Mouse (Mus musculus): Measurements from ENCODE around the gene Tcte1. TPM values are rescaled to one million over a fixed set of nuclear protein-coding genes. Genes with fewer than 3 reads are reported as not detected.

Tcte1 gene
- polyA plus RNA-seq, 1 experiment, result not detected

- Histone ChIP-seq H3K4me1 (ENCODE audit: control insufficient read depth, insufficient read depth, low read length) (peaks cover 3% of the 10 kb centered on the region), H3K4me3 (ENCODE audit: insufficient read depth, low read length) (no peak overlapping the region), H3K27ac (ENCODE audit: insufficient read depth, low read depth, low read length) (no peak overlapping the region)
- TF ChIP-seq CTCF (IDR thresholded peaks at IDR 0.05; ENCODE audit: low read depth, low read length) (no peak), POLR2A (IDR thresholded peaks at IDR 0.05; ENCODE audit: borderline replicate concordance, low read depth, low read length) (no peak)
These were observed 12.4 kb upstream of the Tcte1 start for GRCm38 (mm10) chr17:45510871-45511270.

DNA sequence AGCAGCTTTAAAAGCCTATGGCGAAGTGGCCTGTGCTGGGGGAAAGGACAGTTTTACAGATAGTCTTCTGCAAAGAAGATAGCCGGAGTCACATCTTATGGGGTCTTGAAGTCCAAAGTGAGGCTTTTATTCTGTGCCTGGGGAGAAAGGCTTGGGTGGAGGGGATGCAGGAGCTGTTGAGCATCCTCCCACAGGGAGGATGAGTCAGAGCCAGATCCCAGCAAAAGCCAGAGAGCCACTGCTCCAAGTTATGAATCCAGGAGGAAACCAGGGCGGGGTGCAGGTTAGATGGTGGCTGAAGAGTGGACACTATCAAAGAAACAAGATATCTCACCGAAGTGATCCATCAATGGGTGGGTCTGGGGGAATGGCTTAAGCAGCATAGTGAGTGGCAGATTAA lies 11.5 kb upstream of the Tcte1 start:
- Histone ChIP-seq H3K4me1 (ENCODE audit: control insufficient read depth, insufficient read depth, low read length) (peaks cover 3% of the 10 kb centered on the region), H3K4me3 (ENCODE audit: insufficient read depth, low read length) (no peak overlapping the region), H3K27ac (ENCODE audit: insufficient read depth, low read depth, low read length) (no peak overlapping the region)
- TF ChIP-seq CTCF (IDR thresholded peaks at IDR 0.05; ENCODE audit: low read depth, low read length), result no peak
- TF ChIP-seq POLR2A (IDR thresholded peaks at IDR 0.05; ENCODE audit: borderline replicate concordance, low read depth, low read length), result no peak

DNA sequence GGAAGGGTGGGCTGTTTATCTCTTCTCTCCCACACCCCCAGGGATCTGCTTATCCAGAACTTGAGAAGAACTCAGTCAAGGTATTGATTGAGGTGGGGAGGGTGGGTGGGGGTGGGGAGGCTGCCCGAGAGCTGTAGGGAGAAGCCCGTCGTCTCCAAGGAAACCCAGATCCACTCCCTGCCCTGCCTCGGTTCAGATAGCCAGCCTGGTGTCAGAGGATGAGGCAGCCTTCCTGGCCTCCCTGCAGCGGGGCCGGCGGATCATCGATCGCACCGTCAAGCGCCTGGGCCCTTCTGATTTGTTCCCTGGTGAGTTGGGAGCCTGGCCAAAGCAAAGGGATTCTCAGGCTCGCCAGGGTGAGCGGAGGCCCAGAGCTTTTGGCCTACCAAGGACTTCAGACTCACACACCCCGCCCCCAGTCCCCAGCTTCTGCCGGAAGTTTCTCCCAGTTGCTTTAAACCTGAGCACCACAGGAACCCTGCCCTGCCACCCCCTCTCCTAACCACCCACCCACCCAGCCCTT lies 8.0 kb upstream of the Tcte1 start:
- Histone ChIP-seq H3K4me3 (ENCODE audit: insufficient read depth, low read length) (no peak overlapping the region), H3K27ac (ENCODE audit: insufficient read depth, low read depth, low read length) (no peak overlapping the region), H3K4me1 (ENCODE audit: control insufficient read depth, insufficient read depth, low read length) (no peaks in the 10 kb centered on the region)
- TF ChIP-seq CTCF (IDR thresholded peaks at IDR 0.05; ENCODE audit: low read depth, low read length) (no peak), POLR2A (IDR thresholded peaks at IDR 0.05; ENCODE audit: borderline replicate concordance, low read depth, low read length) (no peak)

GRCm38 (mm10) chr17:45515806-45516205 lies 7.4 kb upstream of the Tcte1 start:
- Histone ChIP-seq H3K4me3 (ENCODE audit: insufficient read depth, low read length) (no peak overlapping the region), H3K4me1 (ENCODE audit: control insufficient read depth, insufficient read depth, low read length) (no peaks in the 10 kb centered on the region), H3K27ac (ENCODE audit: insufficient read depth, low read depth, low read length) (no peak overlapping the region)
- TF ChIP-seq POLR2A (IDR thresholded peaks at IDR 0.05; ENCODE audit: borderline replicate concordance, low read depth, low read length), result no peak
- TF ChIP-seq CTCF (IDR thresholded peaks at IDR 0.05; ENCODE audit: low read depth, low read length), result no peak

- H3K27ac ChIP-seq (ENCODE audit: insufficient read depth, low read depth, low read length), result no peak overlapping the region
- no peaks in the 10 kb centered on the region for H3K4me1 ChIP-seq (ENCODE audit: control insufficient read depth, insufficient read depth, low read length)
- no peak overlapping the region for H3K4me3 ChIP-seq (ENCODE audit: insufficient read depth, low read length)
- TF ChIP-seq CTCF (IDR thresholded peaks at IDR 0.05; ENCODE audit: low read depth, low read length), result peak; percentile 71
- TF ChIP-seq POLR2A (IDR thresholded peaks at IDR 0.05; ENCODE audit: borderline replicate concordance, low read depth, low read length), result no peak
These were observed 6.7 kb upstream of the Tcte1 start for GRCm38 (mm10) chr17:45516488-45516887.

- TF ChIP-seq POLR2A (IDR thresholded peaks at IDR 0.05; ENCODE audit: borderline replicate concordance, low read depth, low read length), result no peak
- TF ChIP-seq CTCF (IDR thresholded peaks at IDR 0.05; ENCODE audit: low read depth, low read length), result no peak
- no peak overlapping the region for H3K4me3 ChIP-seq (ENCODE audit: insufficient read depth, low read length)
- H3K27ac ChIP-seq (ENCODE audit: insufficient read depth, low read depth, low read length), result no peak overlapping the region
- no peaks in the 10 kb centered on the region for H3K4me1 ChIP-seq (ENCODE audit: control insufficient read depth, insufficient read depth, low read length)
These were observed 6.1 kb upstream of the Tcte1 start for GRCm38 (mm10) chr17:45517135-45517534.

DNA sequence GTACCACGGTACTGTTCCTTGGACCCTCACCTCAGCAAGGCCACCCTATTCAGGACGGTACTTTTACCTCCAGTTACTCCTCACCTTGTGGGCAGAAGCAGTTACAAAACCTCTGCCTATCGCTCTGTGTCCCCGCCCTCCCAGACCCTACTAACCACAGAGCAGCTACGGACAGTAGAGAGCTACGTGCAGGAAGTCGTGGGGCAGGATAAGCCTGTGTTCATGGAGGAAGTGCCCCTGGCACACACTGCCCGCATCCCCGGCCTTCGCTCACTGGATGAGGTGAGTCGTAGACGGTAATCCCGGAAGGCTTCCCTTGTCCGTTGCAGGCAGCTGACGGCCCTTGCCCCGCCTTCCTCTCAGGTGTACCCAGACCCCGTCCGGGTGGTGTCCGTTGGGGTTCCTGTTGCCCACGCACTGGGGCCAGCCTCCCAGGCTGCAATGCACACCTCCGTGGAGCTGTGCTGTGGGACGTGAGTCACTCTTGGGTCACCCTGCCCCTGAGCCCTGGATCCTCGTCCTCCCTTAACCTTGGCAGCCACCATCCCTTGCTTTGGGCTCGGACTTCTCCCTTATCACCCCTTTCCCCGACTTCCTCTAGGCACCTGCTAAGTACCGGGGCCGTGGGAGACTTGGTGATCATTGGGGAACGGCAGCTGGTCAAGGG lies 5.6 kb upstream of the Tcte1 start:
- Histone ChIP-seq H3K27ac (ENCODE audit: insufficient read depth, low read depth, low read length) (no peak overlapping the region), H3K4me1 (ENCODE audit: control insufficient read depth, insufficient read depth, low read length) (no peaks in the 10 kb centered on the region), H3K4me3 (ENCODE audit: insufficient read depth, low read length) (no peak overlapping the region)
- TF ChIP-seq CTCF (IDR thresholded peaks at IDR 0.05; ENCODE audit: low read depth, low read length) (no peak), POLR2A (IDR thresholded peaks at IDR 0.05; ENCODE audit: borderline replicate concordance, low read depth, low read length) (no peak)

- no peak for TF ChIP-seq CTCF (IDR thresholded peaks at IDR 0.05; ENCODE audit: low read depth, low read length)
- no peak for TF ChIP-seq POLR2A (IDR thresholded peaks at IDR 0.05; ENCODE audit: borderline replicate concordance, low read depth, low read length)
- Histone ChIP-seq H3K27ac (ENCODE audit: insufficient read depth, low read depth, low read length) (no peak overlapping the region), H3K4me3 (ENCODE audit: insufficient read depth, low read length) (no peak overlapping the region), H3K4me1 (ENCODE audit: control insufficient read depth, insufficient read depth, low read length) (no peaks in the 10 kb centered on the region)
These were observed 4.3 kb upstream of the Tcte1 start for GRCm38 (mm10) chr17:45518766-45519475.

DNA sequence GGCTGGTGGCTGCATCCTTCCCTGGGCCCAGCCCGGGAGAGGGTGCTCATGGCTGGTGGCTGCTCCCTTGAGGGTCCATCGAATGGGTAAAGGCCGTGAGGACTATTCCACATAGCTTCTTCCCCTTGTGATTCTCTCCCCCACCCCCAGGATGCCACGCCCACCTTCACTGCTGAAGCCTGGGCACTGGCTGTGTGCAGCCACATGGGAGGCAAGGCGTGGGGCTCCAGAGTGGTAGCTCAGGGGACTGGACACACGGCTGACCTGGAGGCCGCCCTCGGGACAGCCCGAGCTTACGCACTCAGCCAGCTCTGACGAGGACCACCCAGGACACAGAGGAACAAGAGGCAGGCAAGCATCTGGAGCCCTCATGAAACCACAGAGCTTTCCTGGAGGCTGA lies 3.1 kb upstream of the Tcte1 start:
- Histone ChIP-seq H3K27ac (ENCODE audit: insufficient read depth, low read depth, low read length) (no peak overlapping the region), H3K4me1 (ENCODE audit: control insufficient read depth, insufficient read depth, low read length) (no peaks in the 10 kb centered on the region), H3K4me3 (ENCODE audit: insufficient read depth, low read length) (no peak overlapping the region)
- no peak for TF ChIP-seq CTCF (IDR thresholded peaks at IDR 0.05; ENCODE audit: low read depth, low read length)
- TF ChIP-seq POLR2A (IDR thresholded peaks at IDR 0.05; ENCODE audit: borderline replicate concordance, low read depth, low read length), result no peak

DNA sequence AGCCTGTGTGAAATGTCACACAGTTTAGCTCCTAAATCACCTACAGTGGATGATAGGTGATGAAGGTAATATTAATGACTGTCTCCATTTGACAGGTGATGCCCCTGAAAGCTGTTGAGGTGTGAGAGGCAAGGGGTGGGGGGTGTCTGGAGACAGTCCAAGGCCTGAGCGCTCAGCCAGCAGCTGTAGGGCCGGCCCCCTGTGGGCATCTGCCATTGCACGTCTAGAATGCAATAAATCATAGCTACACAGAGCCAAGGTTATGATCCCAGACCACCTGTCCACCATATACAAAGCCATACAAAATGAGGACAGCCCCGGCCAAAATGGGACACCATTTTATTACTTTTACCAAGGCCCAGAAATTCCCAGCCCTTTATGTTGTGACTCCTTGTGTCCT lies 1.7 kb downstream of the Tcte1 start:
- no peak for TF ChIP-seq CTCF (IDR thresholded peaks at IDR 0.05; ENCODE audit: low read depth, low read length)
- no peak for TF ChIP-seq POLR2A (IDR thresholded peaks at IDR 0.05; ENCODE audit: borderline replicate concordance, low read depth, low read length)
- Histone ChIP-seq H3K27ac (ENCODE audit: insufficient read depth, low read depth, low read length) (no peak overlapping the region), H3K4me3 (ENCODE audit: insufficient read depth, low read length) (no peak overlapping the region), H3K4me1 (ENCODE audit: control insufficient read depth, insufficient read depth, low read length) (no peaks in the 10 kb centered on the region)

All from bone marrow macrophage, adult 2 months (primary cell).